Mouse (Mus musculus) urinary bladder, postnatal 14 days (tissue): ENCODE measurements around the gene Pdcd10.

ENCODE experiments used
- DNase-seq: peaks from one replicate; pipeline ENCODE4 v3.0.0; 2021; ENCODE audit warnings: low spot score

Gene Pdcd10

DNA sequence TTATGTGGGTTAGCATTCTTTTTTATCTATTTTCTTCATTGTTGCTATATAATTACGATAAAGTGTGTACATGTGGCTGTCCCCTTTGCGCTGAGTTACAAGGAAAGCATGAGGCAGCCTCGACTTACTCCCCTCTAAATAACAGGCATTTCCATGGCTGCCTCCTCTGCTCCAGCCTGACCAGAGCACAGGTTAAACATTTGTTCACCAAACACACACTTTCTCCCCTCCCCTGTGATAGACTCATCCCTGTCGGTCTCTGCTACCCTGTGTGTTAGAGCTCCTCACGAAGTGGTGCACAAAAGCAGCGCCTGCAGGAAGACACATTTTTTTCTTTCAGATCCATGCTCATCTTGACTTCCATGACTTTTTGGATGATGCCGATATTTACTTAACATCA is 82.0 kb downstream of the Pdcd10 start:
- no peak for DNase-seq

DNA sequence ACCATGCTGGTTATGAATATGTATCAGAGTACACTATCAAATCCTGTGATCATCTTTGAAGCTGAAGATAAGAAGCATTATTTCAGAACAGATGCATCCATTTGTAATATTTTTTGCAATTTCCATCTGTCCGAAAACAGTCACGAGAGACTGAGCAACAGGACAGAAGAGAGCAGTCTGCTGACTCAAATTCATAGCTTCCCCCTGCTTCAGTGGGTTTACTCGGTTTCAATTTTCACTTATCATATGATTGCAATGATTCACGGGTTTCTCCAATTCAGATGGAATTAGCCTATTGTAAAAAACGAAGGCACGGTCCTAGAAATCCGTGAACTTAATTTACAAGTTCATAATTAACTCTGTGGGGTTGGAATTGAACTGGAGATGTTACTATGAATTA is 88.5 kb downstream of the Pdcd10 start:
- no peak for DNase-seq
